Mouse (Mus musculus) adrenal gland, postnatal 25 days (tissue): Measurements from ENCODE around the gene Fam184b. TPM values are rescaled to one million over a fixed set of nuclear protein-coding genes. Genes with fewer than 3 reads are reported as not detected.
A peak's percentile ranks its signal among the peaks of the same experiment; 100 is the strongest.
"Not testable (repeated sequence)": the region's sequence is repeated elsewhere in the genome, so short reads cannot be mapped to it uniquely, and the experiment has no call there.

Experiments used
- DNase-seq: peaks from one replicate; pipeline ENCODE4 v3.0.0; 2021; ENCODE audit warnings: mixed read lengths
- long read RNA-seq: library from polyadenylated mRNA; stranded (forward); transcript quantifications from one replicate; pipeline ENCODE4 v2.0.0, GENCODE M21; 2021
- total RNA-seq: library from RNA; stranded (reverse); gene quantifications from 2 replicates; pipeline ENCODE4 v1.2.3, GENCODE M21; 2021

Fam184b gene
- 0.29 and 0.30 TPM in 2 replicates for total RNA-seq
- long read RNA-seq = 0 reads

DNA sequence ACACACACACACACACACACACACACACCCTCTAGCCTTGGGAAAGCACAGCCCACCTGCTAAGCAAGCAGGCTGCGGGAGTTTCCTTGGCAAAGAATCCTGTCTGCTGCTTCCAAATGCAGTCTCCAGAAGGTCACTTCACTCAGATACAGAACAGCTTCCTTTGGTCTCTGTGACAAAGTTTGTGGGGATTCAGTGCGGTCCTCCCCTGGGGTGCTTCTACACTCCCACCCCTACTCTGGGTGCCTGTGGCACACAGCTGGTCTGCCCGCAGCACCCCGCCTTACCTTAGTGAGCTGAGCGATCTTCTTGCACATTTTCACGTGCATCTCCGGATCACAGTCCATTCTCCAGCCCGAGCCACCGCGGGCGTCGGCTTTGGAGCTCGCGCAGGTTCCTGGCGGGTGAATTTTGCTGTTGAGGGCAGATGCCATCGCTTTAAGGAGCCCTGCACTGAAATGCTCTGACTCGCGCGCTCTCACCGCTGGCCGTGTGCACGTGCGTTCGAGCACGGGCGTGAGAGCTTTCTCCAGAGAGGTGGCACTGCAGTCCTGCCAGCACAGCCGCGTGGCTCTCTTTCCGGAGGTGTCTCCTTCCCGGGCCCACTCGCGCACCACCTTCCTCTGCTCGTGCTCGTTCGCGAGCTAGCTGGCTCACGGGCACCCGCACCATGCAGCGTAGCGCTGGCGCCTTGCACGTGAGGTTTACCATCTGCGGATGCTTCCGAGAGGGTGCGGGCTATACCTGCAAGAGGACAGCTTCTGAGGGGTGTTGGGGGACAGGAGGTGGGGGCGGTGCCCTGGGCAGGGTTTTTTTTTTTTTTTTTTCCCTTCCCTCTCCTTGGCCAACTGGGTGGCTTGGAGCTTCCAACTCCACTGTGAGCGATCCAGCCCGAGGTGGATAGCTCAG, at the start of gene Fam184b:
Gene Fam184b (minus strand): TSS at position 809 of the 909 bp plus-strand sequence.
- DNase-seq = peak; percentile 49

DNA sequence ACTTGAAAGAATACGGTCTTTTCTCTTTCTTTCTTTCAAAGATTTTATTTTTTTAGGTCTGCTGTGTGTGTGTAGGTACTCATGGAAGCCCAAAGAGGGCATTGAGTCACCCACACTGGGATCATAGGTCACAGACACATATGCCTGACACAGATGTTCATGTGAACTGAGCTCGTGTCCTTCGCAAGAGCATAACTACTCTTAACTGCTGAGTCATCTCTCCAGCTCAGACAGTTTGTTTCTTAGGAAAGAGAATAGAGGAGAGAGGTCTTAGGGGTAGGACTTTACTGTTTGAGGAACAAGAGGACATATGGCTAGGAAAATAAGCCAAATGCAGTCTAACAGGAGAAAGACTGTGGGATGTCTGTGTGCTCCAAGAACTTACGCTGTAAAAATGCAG, 49.7 kb upstream of the Fam184b start:
- no peak for DNase-seq

GRCm38 (mm10) chr5:45686223-45686622, 46.8 kb upstream of the Fam184b start:
- no peak for DNase-seq

DNA sequence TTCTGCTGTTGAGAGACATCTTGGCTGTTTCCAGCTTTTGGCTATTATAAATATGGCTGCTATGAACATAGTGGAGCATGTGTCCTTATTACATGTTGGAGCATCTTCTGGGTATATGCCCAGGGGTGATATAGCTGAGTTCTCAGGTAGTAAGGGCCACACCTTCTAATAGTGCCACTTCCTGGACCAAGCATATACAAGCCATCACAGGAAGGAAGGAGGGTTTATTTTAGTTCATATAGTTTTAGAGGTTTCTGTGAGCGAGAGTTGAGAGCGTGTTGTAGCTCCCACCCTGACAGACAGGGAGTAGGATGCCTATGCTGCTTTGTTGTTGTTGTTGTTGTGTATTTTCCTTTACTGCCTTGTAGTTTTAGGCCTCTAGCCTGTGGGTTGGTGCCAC, 45.8 kb upstream of the Fam184b start:
- no peak for DNase-seq

DNA sequence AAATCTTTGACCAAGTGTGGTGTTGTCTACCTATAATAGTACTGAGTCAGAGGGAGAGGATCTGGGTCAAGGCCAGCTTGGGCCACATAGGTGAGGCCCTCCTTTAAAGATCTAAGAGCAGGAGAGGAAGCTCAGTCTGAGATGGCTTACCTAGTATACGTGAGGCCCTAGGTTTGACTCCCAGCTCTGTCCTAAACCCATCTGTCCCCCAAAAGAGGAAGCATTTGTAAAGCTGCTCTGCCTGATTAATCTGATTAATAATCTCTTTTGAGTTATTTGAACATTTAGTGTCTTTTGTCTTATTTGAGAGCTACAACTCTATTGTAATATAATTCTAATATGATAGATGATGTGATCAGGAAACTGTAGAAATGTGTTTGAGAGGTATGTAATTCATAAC, 44.0 kb upstream of the Fam184b start:
- no peak for DNase-seq

DNA sequence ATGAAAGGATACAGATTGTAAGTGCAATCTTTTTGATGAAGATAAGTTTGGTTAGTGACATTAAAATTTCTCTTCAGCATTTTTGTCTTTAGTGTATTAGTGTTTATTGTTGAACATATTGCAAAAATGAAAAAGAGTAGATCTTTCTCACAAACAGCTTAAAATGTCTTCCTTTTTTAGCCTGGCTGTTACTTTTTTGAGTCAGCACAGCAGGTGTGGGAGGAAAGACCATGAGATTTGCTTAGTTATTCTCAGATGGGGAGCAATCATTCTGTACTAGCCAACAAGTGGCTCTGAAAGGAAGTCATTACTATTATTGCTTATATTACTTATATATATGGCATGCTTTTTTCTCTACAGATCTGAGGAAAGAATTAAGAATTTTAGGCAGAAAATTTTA, 40.5 kb upstream of the Fam184b start:
- DNase-seq = no peak

DNA sequence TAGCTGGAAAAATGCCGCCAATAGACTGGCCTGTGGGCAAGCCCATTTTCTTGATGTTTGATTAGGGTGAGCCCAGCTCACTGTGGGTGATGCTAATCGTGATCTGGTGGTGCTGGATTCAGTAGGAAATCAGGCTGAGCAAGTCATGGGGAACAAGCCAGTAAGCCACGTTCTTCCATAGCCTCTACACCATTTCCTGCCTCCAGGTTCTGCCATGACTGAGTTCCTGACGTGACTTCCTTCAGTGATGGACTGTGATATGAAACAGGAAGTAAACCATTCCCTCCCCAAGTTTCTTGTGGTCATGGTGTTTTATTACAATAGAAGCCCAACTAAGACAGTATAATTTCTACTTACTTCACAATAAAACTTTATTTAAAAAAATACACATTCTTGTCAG, 38.2 kb upstream of the Fam184b start:
- DNase-seq = no peak

- no peak for DNase-seq
These were observed 35.6 kb upstream of the Fam184b start for GRCm38 (mm10) chr5:45675032-45675431.

GRCm38 (mm10) chr5:45670894-45671494, 31.6 kb upstream of the Fam184b start:
- DNase-seq = no peak

- no peak for DNase-seq
These were observed 30.9 kb upstream of the Fam184b start for GRCm38 (mm10) chr5:45670280-45670670.

GRCm38 (mm10) chr5:45669598-45670279, 30.3 kb upstream of the Fam184b start, which contains the start of gene Ncapg:
Gene Ncapg (plus strand): TSS chr5:45669919.
- peak; percentile 99 for DNase-seq

DNA sequence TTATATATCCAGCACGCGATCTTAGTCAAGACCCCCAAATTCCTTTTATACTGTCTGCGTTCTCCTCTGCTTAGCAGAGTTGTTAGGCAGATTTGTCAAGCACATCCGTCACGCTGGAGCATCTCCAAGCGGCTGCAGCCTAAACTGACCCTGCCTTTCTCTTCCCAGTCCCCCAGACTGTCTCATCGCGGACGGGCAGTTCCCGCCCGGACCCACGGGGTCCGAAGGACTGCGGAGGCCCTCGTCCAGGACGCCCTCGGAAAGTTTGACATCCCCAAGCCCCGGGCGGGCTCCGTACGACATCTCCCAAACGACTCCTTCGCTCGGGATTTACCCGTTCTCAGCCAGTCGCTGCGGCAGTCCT, 29.8 kb upstream of the Fam184b start:
- DNase-seq = no peak

- no peak for DNase-seq
These were observed 29.4 kb upstream of the Fam184b start for GRCm38 (mm10) chr5:45668831-45669230.

- no peak for DNase-seq
These were observed 28.9 kb upstream of the Fam184b start for GRCm38 (mm10) chr5:45668324-45668723.

DNA sequence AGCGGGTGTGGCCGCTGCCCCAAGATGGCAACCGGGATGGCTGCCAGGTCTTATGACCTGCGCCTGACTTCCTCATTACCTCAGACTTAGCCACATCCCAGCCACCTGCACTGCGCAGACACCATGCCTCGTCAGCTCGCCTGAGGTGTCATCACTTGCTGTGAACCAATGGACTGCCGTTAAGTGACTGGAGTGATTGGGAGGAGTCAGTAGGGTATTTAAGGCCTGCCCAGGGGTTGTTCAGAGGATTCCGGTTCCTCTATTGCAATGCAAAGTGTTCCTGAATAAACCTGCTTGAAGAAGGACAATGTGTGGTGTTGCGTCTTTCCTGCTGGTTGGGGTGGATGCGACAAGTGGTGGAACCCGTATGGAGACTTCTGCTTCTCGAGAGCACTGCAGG, 19.0 kb upstream of the Fam184b start:
- DNase-seq = not testable (repeated sequence)

DNA sequence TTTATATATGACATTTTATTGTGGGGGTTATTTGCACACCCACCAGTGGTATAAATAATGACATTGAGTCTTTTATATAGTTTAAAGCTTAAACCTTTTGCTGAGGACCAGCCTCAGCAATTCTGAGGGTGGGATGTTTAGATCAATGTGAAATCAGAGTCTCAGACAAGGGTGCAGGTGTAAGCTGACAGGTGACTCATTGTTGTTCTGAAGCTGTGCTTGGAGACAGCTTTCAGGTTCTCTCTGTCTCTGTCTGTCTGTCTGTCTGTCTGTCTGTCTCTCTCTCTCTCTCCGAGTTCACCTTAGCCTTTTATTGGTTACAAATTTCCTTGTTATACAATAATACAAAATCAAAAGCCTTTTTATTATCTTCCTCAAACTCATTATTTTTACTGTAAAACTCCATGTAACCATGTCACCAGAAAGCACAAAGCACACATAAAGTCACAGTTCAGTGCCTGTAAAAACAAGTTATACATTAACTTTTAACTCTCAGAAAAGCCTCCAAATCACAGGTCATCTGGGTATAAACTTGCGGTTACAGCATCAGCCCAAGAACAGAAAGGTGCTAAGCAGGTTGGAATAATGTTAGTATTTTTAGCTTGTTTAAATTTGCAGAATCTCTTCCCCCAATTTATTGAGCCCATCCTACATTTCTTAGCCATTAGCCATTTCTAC, 11.8 kb upstream of the Fam184b start:
- no peak for DNase-seq

GRCm38 (mm10) chr5:45639715-45640092, 290 bp upstream of the Fam184b start:
- no peak for DNase-seq

GRCm38 (mm10) chr5:45638378-45638777, 1.0 kb downstream of the Fam184b start:
- DNase-seq = no peak

GRCm38 (mm10) chr5:45629470-45629869, 9.9 kb downstream of the Fam184b start:
- no peak for DNase-seq

DNA sequence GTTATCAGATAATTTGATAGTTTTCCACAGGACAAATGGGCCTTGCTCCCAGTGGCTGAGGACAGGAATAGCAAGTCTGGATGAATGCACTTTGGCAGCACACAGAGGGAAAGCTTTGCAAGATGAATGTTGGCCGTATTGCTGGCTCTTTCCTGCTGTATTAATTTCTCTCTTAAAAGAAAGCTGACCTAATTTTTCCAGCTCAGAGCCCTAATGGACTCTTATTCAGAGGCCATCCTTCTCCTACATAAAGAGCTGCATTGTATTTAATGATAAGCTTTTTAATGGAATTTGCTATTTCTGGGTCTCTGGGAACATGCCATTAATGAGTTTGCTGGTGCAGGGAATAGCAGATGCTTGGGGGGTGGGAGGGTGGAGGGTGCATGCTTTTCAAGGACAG, 11.6 kb downstream of the Fam184b start:
- no peak for DNase-seq

DNA sequence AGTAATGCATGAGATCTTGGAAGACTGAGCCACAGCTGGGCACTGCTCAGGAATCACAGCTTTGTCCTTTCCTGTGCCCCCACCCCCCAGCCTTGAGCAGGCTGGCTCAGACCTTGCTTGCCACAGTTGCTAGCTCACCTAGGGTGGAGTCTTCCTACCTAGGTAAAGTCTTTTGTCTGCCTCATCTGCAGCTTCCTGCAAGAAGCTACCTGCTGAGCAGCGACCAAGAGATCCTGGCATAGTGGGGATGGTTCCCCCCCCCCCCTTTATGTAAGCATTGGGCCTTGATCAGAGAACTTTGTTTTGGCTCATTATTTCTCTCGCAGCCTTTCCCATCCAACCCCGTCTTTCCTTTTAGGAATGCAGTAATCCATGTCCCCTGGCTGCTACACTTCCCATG, 17.9 kb downstream of the Fam184b start:
- DNase-seq = no peak

DNA sequence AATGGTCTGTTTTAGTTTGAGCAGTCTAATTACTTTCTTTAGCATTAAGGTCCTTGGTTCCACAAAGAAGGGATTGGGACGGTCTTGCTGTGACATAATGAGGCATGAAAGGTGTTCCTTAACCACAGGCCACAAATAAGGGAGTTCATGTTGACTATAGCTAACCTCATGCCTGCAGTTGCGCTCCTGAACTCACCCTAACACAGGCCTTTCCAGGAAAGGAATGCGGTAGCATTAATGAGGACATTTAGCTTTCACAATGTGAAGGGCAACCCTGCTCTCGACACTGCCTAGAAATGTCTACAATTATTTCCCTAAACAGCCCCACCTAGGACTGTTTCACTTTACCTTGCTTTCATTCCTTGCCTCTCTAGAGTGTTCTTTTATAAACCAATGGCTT, 40.4 kb downstream of the Fam184b start:
- DNase-seq = no peak
